Mouse (Mus musculus) MEL (cell line): ENCODE data around the gene Atrnl1.

Experiments
- CTCF ChIP-seq, 3 experiments: IDR thresholded peaks in 2 of 3; conservative IDR thresholded peaks in 1 of 3; 2 replicates each; pipeline ENCODE4 v1.5.1; 2011 to 2012; ENCODE audit warnings: low read length in 3 of 3, low read depth in 2 of 3, mild to moderate bottlenecking in 2 of 3, improper control_type of control experiment in 1 of 3, inconsistent platforms in 1 of 3, mixed read lengths in 1 of 3, moderate library complexity in 1 of 3; ENCODE audit not compliant: control insufficient read depth in 1 of 3, insufficient read depth in 1 of 3, poor library complexity in 1 of 3, severe bottlenecking in 1 of 3
- GABPA ChIP-seq: IDR thresholded peaks from 2 replicates; pipeline ENCODE4 v1.6.1; 2012; ENCODE audit warnings: low read depth, mild to moderate bottlenecking, inconsistent platforms, low read length, improper control_type of control experiment, moderate library complexity
- GATA1 ChIP-seq: IDR thresholded peaks from 2 replicates; pipeline ENCODE4 v1.6.1; 2011; ENCODE audit warnings: low read depth, low read length, improper control_type of control experiment
- JUND ChIP-seq: IDR thresholded peaks from 2 replicates; pipeline ENCODE4 v1.6.1; 2011; ENCODE audit warnings: low read depth, mild to moderate bottlenecking, improper control_type of control experiment, low read length
- MEF2A ChIP-seq: IDR thresholded peaks from 2 replicates; pipeline ENCODE4 v1.6.1; 2014; ENCODE audit warnings: low read depth, mild to moderate bottlenecking, inconsistent platforms, low read length, improper control_type of control experiment; ENCODE audit not compliant: poor library complexity, insufficient replicate concordance, severe bottlenecking; ENCODE audit errors: extremely low read depth
- MXI1 ChIP-seq: IDR thresholded peaks from 2 replicates; pipeline ENCODE4 v1.6.1; 2011; ENCODE audit warnings: mild to moderate bottlenecking, low read depth, low read length, improper control_type of control experiment
- NRF1 ChIP-seq: IDR thresholded peaks from 2 replicates; pipeline ENCODE4 v1.6.1; 2014; ENCODE audit warnings: low read depth, mild to moderate bottlenecking, inconsistent platforms, low read length, improper control_type of control experiment, moderate library complexity; ENCODE audit not compliant: poor library complexity, insufficient read depth, severe bottlenecking
- POLR2A ChIP-seq, 2 experiments: IDR thresholded peaks; 2 replicates each; pipeline ENCODE4 v1.6.1; 2011 to 2012; ENCODE audit warnings: low read length in 2 of 2, mild to moderate bottlenecking in 2 of 2, control low read depth in 1 of 2, improper control_type of control experiment in 1 of 2, low read depth in 1 of 2, moderate library complexity in 1 of 2; ENCODE audit not compliant: control insufficient read depth in 1 of 2, insufficient read depth in 1 of 2, poor library complexity in 1 of 2
- ZMIZ1 ChIP-seq: IDR thresholded peaks from 2 replicates; pipeline ENCODE4 v1.6.1; 2012; ENCODE audit warnings: low read depth, mild to moderate bottlenecking, inconsistent platforms, low read length, improper control_type of control experiment, moderate library complexity

DNA sequence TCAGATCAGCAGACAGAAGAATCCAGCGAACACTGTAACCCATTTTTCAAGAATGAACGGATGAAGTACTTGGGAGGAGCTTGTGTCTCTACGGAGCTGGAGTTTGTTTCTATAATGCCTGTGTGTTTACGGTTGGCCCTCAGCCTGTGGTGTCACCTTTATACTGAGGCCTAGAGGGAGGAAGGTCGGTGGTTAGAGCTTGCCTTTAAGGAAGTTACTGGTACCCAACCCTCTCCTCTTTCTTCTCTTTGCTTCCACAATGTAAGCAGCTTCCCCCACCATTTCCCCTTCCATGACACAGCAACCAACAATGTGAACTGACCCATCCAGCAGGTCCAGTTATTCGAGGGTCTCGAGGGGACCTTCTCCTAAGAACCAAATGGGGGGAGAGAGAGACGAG is 475.9 kb downstream of the Atrnl1 start:
- TF ChIP-seq CTCF (IDR thresholded peaks at IDR 0.05 in 2 of 3, conservative IDR thresholded peaks at IDR 0.05 in 1 of 3; ENCODE audit: control insufficient read depth in 1 of 3, insufficient read depth in 1 of 3, low read depth in 2 of 3, low read length in 3 of 3, poor library complexity in 1 of 3, severe bottlenecking in 1 of 3) (no peak), MXI1 (no peak), ZMIZ1 (no peak), GABPA (no peak), NRF1 (no peak), POLR2A (IDR thresholded peaks at IDR 0.05; ENCODE audit: control insufficient read depth in 1 of 2, insufficient read depth in 1 of 2, low read depth in 1 of 2, low read length in 2 of 2, poor library complexity in 1 of 2) (no peak), JUND (no peak), GATA1 (no peak), MEF2A (no peak)
